Mouse (Mus musculus) kidney, postnatal 14 days (tissue): ENCODE results near the gene Ssxb6.
"Not testable (repeated sequence)": the region's sequence is repeated elsewhere in the genome, so short reads cannot be mapped to it uniquely, and the experiment has no call there.

Source experiments
- DNase-seq: peaks from one replicate; pipeline ENCODE4 v3.0.0; 2022; ENCODE audit warnings: mixed read lengths

Gene Ssxb6

DNA sequence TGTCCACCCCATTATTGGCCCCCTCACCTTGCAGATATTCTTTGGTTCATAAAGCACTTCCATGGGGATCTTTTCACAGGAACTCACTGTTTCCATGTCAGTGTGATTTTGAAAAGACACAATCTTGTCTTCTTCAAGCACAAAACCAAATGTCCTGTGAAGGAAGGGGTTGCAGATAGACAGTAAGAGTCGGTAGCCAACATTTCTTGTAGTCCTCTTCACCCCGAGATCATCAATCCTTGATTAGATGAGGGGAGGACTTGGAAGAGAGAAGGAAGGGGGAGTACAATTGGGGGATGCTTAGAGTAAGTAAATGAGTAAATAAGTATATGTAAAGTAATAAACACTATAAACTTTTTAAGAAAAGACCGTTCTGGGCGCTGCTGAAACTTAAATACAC lies at the start of gene Ssxb6:
Gene Ssxb6 (minus strand): TSS at position 101 of the 400 bp plus-strand sequence.
- DNase-seq = not testable (repeated sequence)

DNA sequence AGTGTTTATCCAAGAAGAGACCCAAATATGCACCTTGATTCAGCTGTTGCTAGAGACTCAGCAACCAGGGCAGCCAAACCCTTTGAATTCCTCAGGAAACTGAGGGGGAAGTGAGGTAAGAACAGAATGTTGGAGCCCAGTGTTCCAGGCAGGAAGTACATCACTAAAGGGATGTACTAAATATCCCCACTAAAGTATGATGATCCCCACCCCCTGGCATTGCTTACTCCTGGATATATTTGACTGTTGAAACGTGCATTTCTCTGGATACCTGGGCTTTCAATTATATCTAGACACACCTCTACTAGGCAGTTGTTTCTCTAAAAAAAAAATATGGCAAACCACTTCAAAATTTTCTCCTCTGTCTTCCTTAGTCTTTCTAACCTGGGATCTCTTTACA lies 43.7 kb upstream of the Ssxb6 start, which contains the start of gene Ssxb3:
Gene Ssxb3 (minus strand): TSS at position 101 of the 400 bp plus-strand sequence.
- DNase-seq = not testable (repeated sequence)

DNA sequence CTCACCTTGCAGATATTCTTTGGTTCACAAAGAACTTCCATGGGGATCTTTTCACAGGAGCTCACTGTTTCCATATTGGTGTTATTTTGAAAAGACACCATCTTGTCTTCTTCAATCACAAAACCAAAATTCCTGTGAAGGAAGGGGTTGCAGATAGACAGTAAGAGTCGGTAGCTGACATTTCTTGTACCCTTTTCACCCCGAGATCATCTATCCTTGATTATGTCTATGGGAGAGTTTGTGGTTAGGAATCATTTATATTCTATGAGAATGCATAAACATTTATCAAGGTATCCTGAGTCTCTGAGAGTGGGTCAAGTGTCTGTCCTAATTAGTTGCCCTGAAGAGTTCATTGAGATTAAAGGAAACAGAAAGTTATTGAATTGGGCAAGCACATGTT lies 23.2 kb downstream of the Ssxb6 start, which contains the start of gene Gm14459:
Gene Gm14459 (minus strand): TSS at position 101 of the 400 bp plus-strand sequence.
- DNase-seq = no peak
